Mouse (Mus musculus) heart, postnatal 36 days (tissue): ENCODE data around the gene Nsun2. TPM values are rescaled to one million over a fixed set of nuclear protein-coding genes. Genes with fewer than 3 reads are reported as not detected.
"Not testable (repeated sequence)": the region's sequence is repeated elsewhere in the genome, so short reads cannot be mapped to it uniquely, and the experiment has no call there.

Experiments
- DNase-seq, 2 experiments: peaks; one replicate each; pipeline ENCODE4 v3.0.0; 2021 to 2022
- intact Hi-C: fragments of 180-260 bp; cut with DNase I; formaldehyde crosslinking; loops from one replicate; pipeline ENCODE4 v1.15.1; 2025
- total RNA-seq, 2 experiments: library from RNA; stranded (reverse); gene quantifications; 2 replicates each; pipeline ENCODE4 v1.2.3; 2021

Gene Nsun2
- total RNA-seq, 2 experiments from 2014 or later: 41.4 to 48.9 TPM

GRCm38 (mm10) chr13:69624510-69624909, 91.0 kb downstream of the Nsun2 start:
- intact Hi-C loops: no loop called here
- no peak for DNase-seq

DNA sequence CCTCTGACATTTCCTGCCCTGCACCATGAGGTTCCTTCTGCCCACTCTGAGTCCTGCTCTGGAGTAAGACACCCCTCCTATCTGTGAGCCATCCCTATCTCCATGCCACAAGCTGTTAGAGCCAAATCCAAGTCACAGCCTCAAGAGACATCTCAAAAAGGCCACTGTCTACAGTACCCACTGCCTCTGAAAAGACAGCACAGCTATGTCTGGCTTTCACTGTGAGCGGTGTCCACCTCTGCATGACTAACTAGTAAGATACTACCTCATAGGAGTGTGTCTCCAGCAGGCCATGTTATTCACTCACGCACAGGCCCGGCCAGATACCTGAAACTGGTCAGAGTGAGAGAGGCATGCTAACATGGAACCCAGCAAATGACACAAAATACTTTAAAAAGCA, 94.4 kb downstream of the Nsun2 start:
- DNase-seq: no peak
- intact Hi-C loops: no loop called here

GRCm38 (mm10) chr13:69630576-69630975, 97.0 kb downstream of the Nsun2 start:
- intact Hi-C loops: no loop called here

GRCm38 (mm10) chr13:69631111-69631510, 97.6 kb downstream of the Nsun2 start:
- intact Hi-C loops: no loop called here
- DNase-seq: no peak

More at GRCm38 (mm10) chr13:69630576-69630975, 97.0 kb downstream of the Nsun2 start:
- DNase-seq: no peak

DNA sequence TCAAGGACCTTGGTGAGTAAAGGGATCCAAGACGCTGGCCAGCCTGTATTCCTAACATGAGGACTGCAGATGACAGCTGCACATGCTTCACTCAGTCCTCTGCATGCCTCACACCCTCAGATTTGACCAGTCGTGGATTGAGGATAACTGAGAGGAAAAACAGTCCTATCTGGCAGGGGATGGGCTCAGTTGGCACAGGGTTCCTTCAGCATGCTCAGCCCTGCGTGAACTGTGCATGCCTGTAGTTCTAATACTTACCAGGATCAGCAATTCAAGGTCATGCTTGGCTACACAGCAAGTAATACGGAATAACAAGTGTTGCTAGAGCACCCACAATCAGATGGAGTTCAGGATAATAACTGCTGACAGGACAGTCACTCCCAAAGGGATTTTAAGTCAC, 98.1 kb downstream of the Nsun2 start:
- no peak for DNase-seq
- intact Hi-C loops: no loop called here

DNA sequence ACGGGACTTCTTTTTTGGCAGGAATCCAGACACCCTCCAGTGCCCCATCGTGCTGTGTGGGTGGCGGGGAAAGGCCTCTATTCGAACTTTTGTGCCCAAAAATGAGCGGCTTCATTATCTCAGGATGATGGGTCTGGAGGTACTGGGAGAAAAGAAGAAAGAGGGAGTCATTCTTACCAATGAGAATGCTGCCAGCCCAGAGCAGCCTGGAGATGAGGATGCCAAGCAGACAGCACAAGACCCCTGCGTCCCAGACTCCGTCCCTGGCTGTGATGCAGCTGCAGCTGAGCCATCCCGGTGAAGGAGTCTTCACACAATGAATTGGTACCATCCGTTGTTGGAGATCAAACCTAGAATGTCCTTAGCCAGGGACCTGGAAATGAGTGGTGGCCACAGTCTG, 100.0 kb downstream of the Nsun2 start:
- no peak for DNase-seq
- intact Hi-C loops: no loop called here

GRCm38 (mm10) chr13:69633988-69634387, 100.4 kb downstream of the Nsun2 start:
- intact Hi-C loops: no loop called here
- DNase-seq: no peak

- intact Hi-C loops, DNase-seq: not testable (repeated sequence)
Observed at GRCm38 (mm10) chr13:69635836-69636235, 102.3 kb downstream of the Nsun2 start.

DNA sequence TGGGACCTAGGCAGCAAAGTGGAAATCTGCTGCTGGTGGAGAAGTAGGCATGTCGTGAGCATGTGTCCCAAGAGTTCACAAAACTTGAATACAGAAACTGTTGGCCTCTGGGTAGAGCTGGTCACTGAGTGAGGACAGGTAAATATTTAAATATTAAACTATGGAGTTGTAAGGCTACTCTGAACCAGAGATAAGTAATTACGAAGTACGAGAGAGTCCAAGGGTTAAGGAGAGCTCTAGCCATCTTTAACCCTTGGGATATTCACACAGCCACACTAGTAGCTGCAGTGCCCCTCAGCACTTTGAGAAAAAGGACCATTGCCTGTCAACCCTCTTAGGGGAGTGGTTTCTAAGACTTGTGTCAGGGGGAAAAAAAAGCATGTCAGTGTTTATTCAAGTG, 102.8 kb downstream of the Nsun2 start:
- DNase-seq: no peak

DNA sequence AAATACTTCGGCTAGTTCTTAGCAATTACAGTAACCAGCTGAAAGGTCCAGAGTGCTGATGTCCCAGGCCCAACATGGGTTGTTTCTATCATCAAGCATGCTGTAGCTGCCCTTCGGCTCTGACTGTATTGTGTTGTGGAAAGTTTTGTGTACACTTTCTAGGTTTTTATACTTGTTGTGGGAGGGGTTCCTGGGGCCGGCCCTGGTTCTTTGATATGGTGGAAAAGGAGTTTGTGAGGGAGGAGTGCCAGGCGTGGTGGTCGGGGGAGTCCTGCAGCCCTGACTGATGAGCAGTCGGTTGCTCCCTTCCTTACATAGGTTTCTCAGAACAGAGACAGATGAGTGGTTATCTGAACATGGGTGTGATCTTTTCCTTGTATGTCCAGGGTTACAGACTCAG, 103.3 kb downstream of the Nsun2 start:
- intact Hi-C loops: no loop called here
- DNase-seq: no peak

More for the DNA sequence above, 102.8 kb downstream of the Nsun2 start:
- intact Hi-C loops: no loop called here

GRCm38 (mm10) chr13:69637657-69638056, 104.1 kb downstream of the Nsun2 start:
- no peak for DNase-seq
- intact Hi-C loops: no loop called here

DNA sequence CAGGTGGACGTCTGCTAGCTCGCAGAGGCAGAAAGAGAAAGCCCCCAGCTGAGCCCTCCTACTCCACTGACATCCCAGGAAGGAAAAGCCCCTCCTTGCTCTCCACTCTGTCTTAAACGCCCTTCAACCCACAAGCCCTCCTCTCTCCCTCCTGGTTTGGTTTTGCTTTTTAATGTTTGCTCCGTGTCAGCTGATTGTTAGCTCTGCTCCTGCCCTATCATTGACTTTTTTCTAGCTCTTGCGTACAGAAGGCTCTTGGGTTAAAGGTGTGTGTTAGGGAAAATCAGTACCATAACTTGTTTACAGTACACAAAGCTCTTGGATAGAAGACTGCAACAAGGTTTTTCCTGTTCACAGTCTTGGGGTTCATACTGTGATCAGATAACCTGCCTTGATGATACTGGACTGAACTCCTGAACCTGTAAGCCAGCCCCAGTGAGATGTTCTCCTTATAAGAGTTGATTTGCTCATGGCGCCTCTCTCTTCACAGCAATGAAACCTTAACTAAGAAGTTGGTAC, 104.6 kb downstream of the Nsun2 start:
- no peak for DNase-seq

GRCm38 (mm10) chr13:69639251-69639650, 105.7 kb downstream of the Nsun2 start:
- DNase-seq: no peak
- intact Hi-C loops: no loop called here

More for the DNA sequence above, 104.6 kb downstream of the Nsun2 start:
- intact Hi-C loops: no loop called here

GRCm38 (mm10) chr13:69640126-69640525, 106.6 kb downstream of the Nsun2 start:
- intact Hi-C loops: no loop called here
- DNase-seq: no peak

- no peak for DNase-seq
- intact Hi-C loops: no loop called here
Observed at GRCm38 (mm10) chr13:69640541-69640940, 107.0 kb downstream of the Nsun2 start.

- intact Hi-C loops: no loop called here
- no peak for DNase-seq
Observed at GRCm38 (mm10) chr13:69641017-69641416, 107.5 kb downstream of the Nsun2 start.

DNA sequence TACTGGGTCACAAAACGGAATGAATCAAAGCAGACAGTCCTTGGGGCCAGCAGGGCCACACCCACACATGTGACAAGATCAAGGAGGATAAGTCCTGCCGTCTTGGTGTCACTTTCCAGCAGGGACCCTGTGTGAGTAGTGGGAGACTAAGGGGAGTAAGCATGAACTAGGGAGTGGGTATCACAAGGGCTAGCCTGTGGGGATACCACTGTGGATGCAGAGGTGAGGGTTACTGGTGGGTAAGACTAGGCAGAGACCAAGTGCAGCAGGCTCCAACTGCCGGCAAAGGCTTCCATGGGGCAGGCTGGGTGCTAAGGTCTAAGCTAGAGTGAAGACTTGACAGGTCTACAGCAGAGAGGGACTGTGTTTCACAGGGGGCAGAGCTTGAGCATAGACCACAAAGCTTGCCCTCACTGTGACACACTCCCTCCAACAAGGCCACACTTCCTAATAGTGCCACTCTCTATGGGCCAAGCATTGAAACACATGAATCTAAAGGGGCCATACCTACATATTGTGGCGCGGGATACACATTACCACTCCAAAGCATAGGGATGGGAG, 109.2 kb downstream of the Nsun2 start:
- intact Hi-C loops: no loop called here
- no peak for DNase-seq

- no peak for DNase-seq
Observed at GRCm38 (mm10) chr13:69643937-69644336, 110.4 kb downstream of the Nsun2 start.

DNA sequence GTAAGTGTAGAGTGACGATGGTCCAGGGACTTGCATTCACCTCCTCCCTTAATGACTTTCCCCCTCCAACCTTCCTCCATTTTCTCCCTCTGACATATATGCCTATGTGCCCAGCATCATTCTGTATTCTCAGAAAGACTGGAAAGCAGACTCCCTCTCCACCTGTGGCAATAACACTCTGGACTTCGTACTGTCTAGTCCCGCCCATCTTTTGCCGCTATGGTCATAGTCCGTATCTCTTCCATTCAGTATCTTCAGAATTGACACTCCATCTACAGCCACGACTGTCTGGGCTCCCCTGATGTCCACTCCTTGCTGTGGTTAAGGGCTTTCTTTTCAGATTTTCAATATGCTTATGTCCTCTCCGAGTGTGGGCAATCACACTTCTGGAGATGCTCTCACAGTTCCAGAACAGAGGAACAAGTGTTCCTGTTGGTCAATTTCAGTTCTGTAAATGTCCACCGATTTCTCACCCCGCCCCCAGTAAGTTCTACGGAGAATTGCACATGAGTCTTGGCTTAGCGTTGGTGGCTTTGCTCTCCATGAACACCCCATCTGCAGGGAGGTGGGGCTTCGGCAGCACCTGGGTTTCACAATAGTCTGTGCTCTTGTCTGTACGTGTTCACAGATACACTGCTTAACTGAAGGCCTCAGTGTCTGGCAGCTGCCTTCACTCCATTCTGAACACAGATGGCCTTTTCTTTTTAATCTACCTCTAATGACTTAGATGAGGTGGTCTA, 111.1 kb downstream of the Nsun2 start:
- no peak for DNase-seq
- intact Hi-C loops: no loop called here

More at GRCm38 (mm10) chr13:69643937-69644336, 110.4 kb downstream of the Nsun2 start:
- intact Hi-C loops: no loop called here

GRCm38 (mm10) chr13:69645694-69646423, 112.3 kb downstream of the Nsun2 start:
- DNase-seq: no peak
- intact Hi-C loops: no loop called here

DNA sequence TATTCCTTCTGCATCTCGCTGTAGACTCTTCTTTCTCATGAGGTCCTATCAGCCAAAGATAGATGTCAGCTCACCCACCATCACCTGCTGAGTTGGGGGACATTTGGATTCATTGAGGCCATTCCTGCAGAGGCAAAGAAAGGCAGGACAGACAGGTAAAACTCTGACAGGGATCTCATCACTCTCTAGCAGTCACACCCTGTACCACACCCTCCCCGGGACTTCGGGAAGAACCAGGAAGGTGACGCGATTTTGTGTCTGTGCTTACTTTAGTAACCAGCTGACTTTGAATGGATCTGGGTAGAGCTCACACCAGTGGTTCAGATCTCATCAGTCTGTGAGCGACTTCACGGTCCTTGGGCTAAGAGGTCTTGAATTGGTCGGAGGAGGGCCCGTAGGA, 112.9 kb downstream of the Nsun2 start:
- DNase-seq: no peak
- intact Hi-C loops: no loop called here
